Mouse (Mus musculus) liver, postnatal 0 days (tissue): ENCODE results near the gene Fggy.

Source experiments
- CTCF ChIP-seq: sonication (generic); IDR thresholded peaks from 2 replicates; pipeline ENCODE4 v1.5.1; 2016; ENCODE audit warnings: antibody characterized with exemption, low read depth
- EP300 ChIP-seq: IDR thresholded peaks from 2 replicates; pipeline ENCODE4 v1.6.1; 2016; ENCODE audit warnings: antibody characterized with exemption, low read depth, mild to moderate bottlenecking

- no peak for TF ChIP-seq CTCF
- TF ChIP-seq EP300 = no peak
Observed at GRCm38 (mm10) chr4:95877436-95877835, 320.1 kb downstream of the Fggy start.
